Mouse (Mus musculus) embryo, embryonic 9.5 days (tissue): ENCODE measurements at regions not wholly inside any gene's neighbourhood (a gene's known extent, or its start where the extent isn't known, plus 50 kb on each side); places are given as distances from the start of the nearest gene placed in this dataset.

Experiments
- DNase-seq: peaks from one replicate; pipeline ENCODE4 v3.0.0-alpha.2; 2017; ENCODE audit errors: extremely low spot score

- DNase-seq: no peak
These were observed 318.9 kb upstream of the Nrp1 start for GRCm38 (mm10) chr8:128039341-128040064.

- DNase-seq: no peak
These were observed 315.5 kb upstream of the Nrp1 start for GRCm38 (mm10) chr8:128042877-128043276.

- DNase-seq: no peak
These were observed 315.0 kb upstream of the Nrp1 start for GRCm38 (mm10) chr8:128043392-128043791.

- DNase-seq: no peak
These were observed 302.2 kb upstream of the Nrp1 start for GRCm38 (mm10) chr8:128056251-128056650.

- no peak for DNase-seq
These were observed 300.6 kb upstream of the Nrp1 start for GRCm38 (mm10) chr8:128057845-128058244.

- DNase-seq: no peak
These were observed 298.6 kb upstream of the Nrp1 start for GRCm38 (mm10) chr8:128059817-128060216.

- DNase-seq: no peak
These were observed 294.2 kb upstream of the Nrp1 start for GRCm38 (mm10) chr8:128064211-128064610.

- DNase-seq: no peak
These were observed 293.3 kb upstream of the Nrp1 start for GRCm38 (mm10) chr8:128065127-128065526.

- no peak for DNase-seq
These were observed 292.3 kb upstream of the Nrp1 start for GRCm38 (mm10) chr8:128065964-128066680.

- no peak for DNase-seq
These were observed 288.7 kb upstream of the Nrp1 start for GRCm38 (mm10) chr8:128069749-128070148.

- no peak for DNase-seq
These were observed 282.8 kb upstream of the Nrp1 start for GRCm38 (mm10) chr8:128075566-128075965.

GRCm38 (mm10) chr8:128076226-128076625 is 282.2 kb upstream of the Nrp1 start:
- DNase-seq: no peak

- no peak for DNase-seq
These were observed 279.7 kb upstream of the Nrp1 start for GRCm38 (mm10) chr8:128078740-128079139.

GRCm38 (mm10) chr8:128085800-128086199 is 272.6 kb upstream of the Nrp1 start:
- no peak for DNase-seq

GRCm38 (mm10) chr8:128087500-128087899 is 270.9 kb upstream of the Nrp1 start:
- DNase-seq: no peak

- DNase-seq: no peak
These were observed 265.6 kb upstream of the Nrp1 start for GRCm38 (mm10) chr8:128092826-128093225.

GRCm38 (mm10) chr8:128095451-128095850 is 263.0 kb upstream of the Nrp1 start:
- no peak for DNase-seq

GRCm38 (mm10) chr8:128097601-128098000 is 260.8 kb upstream of the Nrp1 start:
- no peak for DNase-seq

GRCm38 (mm10) chr8:128103380-128103779 is 255.0 kb upstream of the Nrp1 start:
- no peak for DNase-seq

GRCm38 (mm10) chr8:128106569-128106968 is 251.8 kb upstream of the Nrp1 start:
- no peak for DNase-seq

GRCm38 (mm10) chr8:128107041-128107440 is 251.4 kb upstream of the Nrp1 start:
- no peak for DNase-seq

GRCm38 (mm10) chr8:128109036-128109435 is 249.4 kb upstream of the Nrp1 start:
- no peak for DNase-seq

GRCm38 (mm10) chr8:128111132-128111531 is 247.3 kb upstream of the Nrp1 start:
- no peak for DNase-seq
